In genomic region chr3:51327429-51327797, GRCm38 (mm10) we compare ENCODE assay signal across 10 mouse cellular contexts. TPM values are rescaled to one million over a fixed set of nuclear protein-coding genes. Genes with fewer than 3 reads are reported as not detected.
DNase-seq lines count a peak whose midpoint lies in the region; ATAC-seq and TF ChIP-seq lines count a peak whose summit lies in the region.
"Had no signal": no experiment of that assay in that cellular context is flagged by ENCODE, and none has a peak within 500 bp of the region (broad histone marks: within the 10 kb centered on the region; RNA-seq: fewer than 3 reads in every experiment).

No protein-coding gene starts in this region.

- no peaks in the 10 kb centered on the region for H3K27me3 ChIP-seq in heart, adult 2 months (ENCODE audit: control insufficient read depth, insufficient read depth, low read length)
- H3K27me3 ChIP-seq in lung, postnatal 0 days (replicated peaks; ENCODE audit: insufficient read depth, low read length), result no peaks in the 10 kb centered on the region
- no peaks in the 10 kb centered on the region for H3K27me3 ChIP-seq in small intestine, adult 2 months (ENCODE audit: control insufficient read depth, insufficient read depth, low read length)
- H3K27me3 ChIP-seq: heart, embryonic 13.5 days had no signal

- WGBS in heart, adult 2 months, result 81% methylated on average over 5 of the region's 5 CpGs
- 89% methylated on average over 5 of the region's 5 CpGs for WGBS in lung, postnatal 0 days
- 78% methylated on average over 5 of the region's 5 CpGs for WGBS in small intestine, adult 2 months

- H3K4me3 ChIP-seq in heart, adult 2 months, result no peak overlapping the region; the same call in 1 of the 2 replicates
- no peak overlapping the region for H3K4me3 ChIP-seq in lung, postnatal 0 days (ENCODE audit: low read depth, low read length)
- H3K4me3 ChIP-seq in small intestine, adult 2 months (ENCODE audit: low read depth, low read length), result no peak overlapping the region
- H3K4me3 ChIP-seq: heart, embryonic 13.5 days; midbrain, embryonic 10.5 days had no signal

- no peak overlapping the region for H3K9ac ChIP-seq in heart, adult 2 months (ENCODE audit: low read depth, low read length)
- no peak overlapping the region for H3K9ac ChIP-seq in lung, postnatal 0 days (replicated peaks; ENCODE audit: low read depth)
- H3K9ac ChIP-seq: heart, embryonic 13.5 days had no signal

- TF ChIP-seq POLR2A in heart, adult 2 months (IDR thresholded peaks at IDR 0.05; ENCODE audit: insufficient read depth, low read depth, low read length), result no peak
- TF ChIP-seq POLR2A in small intestine, adult 2 months (IDR thresholded peaks at IDR 0.05; ENCODE audit: low read depth, low read length), result no peak

- no peak for TF ChIP-seq EP300 in heart, adult 2 months (IDR thresholded peaks at IDR 0.05; ENCODE audit: insufficient read depth, low read depth, low read length)
- TF ChIP-seq EP300 in lung, postnatal 0 days (IDR thresholded peaks at IDR 0.05), result no peak

- H3K79me2 ChIP-seq in heart, adult 2 months (replicated peaks; ENCODE audit: control insufficient read depth, insufficient read depth, low read length), result peaks cover 14% of the 10 kb centered on the region

- intact Hi-C loops in heart, adult 2 months (cut with DNase I), result loop anchor here (5.0 kb wide), 1 partner anchor 35 kb away; no protein-coding TSS in a partner anchor
- intact Hi-C loops in heart, postnatal 14 days (cut with DNase I), result no loop called here

- no peaks in the 10 kb centered on the region for H3K36me3 ChIP-seq in heart, adult 2 months (ENCODE audit: control insufficient read depth, insufficient read depth, low read length)
- H3K36me3 ChIP-seq in lung, postnatal 0 days (ENCODE audit: insufficient read depth, low read length), result no peaks in the 10 kb centered on the region
- peaks cover 8% of the 10 kb centered on the region for H3K36me3 ChIP-seq in small intestine, adult 2 months (ENCODE audit: control insufficient read depth, insufficient read depth, low read length)

- peak; percentile 26; the same call in 1 of the 2 replicates for ATAC-seq in lung, postnatal 0 days
- ATAC-seq in inflammation-experienced regulatory T-cells, adult 6 months, result no peak

- H3K27ac ChIP-seq in heart, adult 2 months, result peak overlapping the region; percentile 52
- no peak overlapping the region for H3K27ac ChIP-seq in lung, postnatal 0 days (ENCODE audit: low read length)
- H3K27ac ChIP-seq in small intestine, adult 2 months (ENCODE audit: insufficient read depth, low read depth, low read length), result peak overlapping the region; percentile 28
- H3K27ac ChIP-seq: heart, embryonic 13.5 days; midbrain, embryonic 10.5 days had no signal

- TF ChIP-seq CTCF in heart, adult 2 months (IDR thresholded peaks at IDR 0.05), result peak; percentile 55
- peak; percentile 44 for TF ChIP-seq CTCF in lung, postnatal 0 days (IDR thresholded peaks at IDR 0.05)
- peak; percentile 22; the same call in 1 of the 2 replicates for TF ChIP-seq CTCF in small intestine, adult 2 months (IDR thresholded peaks at IDR 0.05; ENCODE audit: extremely low read depth, insufficient read length, insufficient replicate concordance, low read depth, low read length)

- H3K4me2 ChIP-seq in lung, postnatal 0 days (replicated peaks; ENCODE audit: low read depth, low read length), result no peak overlapping the region
- H3K4me2 ChIP-seq: heart, embryonic 13.5 days had no signal

- no peak for DNase-seq in heart, adult 2 months
- no peak for DNase-seq in heart, postnatal 14 days
- DNase-seq in lung, postnatal 0 days (ENCODE audit: low spot score), result no peak
- no peak for DNase-seq in lung, postnatal 25 days (ENCODE audit: low spot score)
- peak; percentile 30 for DNase-seq in fibroblast of lung, adult 2 months (ENCODE audit: low read depth)
- DNase-seq in layer of hippocampus, postnatal 14 days (ENCODE audit: low spot score in 2 of 2), result no peak

- H3K4me1 ChIP-seq in heart, adult 2 months (ENCODE audit: control insufficient read depth, insufficient read depth, low read length), result peaks cover 17% of the 10 kb centered on the region
- H3K4me1 ChIP-seq in lung, postnatal 0 days (ENCODE audit: insufficient read depth, low read depth, low read length), result no peaks in the 10 kb centered on the region
- peaks cover 4% of the 10 kb centered on the region for H3K4me1 ChIP-seq in small intestine, adult 2 months (ENCODE audit: control insufficient read depth, insufficient read depth, insufficient read length, low read length)

- H3K9me3 ChIP-seq in lung, postnatal 0 days (ENCODE audit: low read length), result no peaks in the 10 kb centered on the region

RNA-seq across cellular contexts. Expression of gene Elf2, which starts 13.1 kb away (rescaled TPM):
- total RNA-seq in heart, adult 2 months (2021), result 10 to 100 TPM; 55.7 to 56.9 TPM
- 25.6 and 38.1 TPM in 2 replicates for polyA plus RNA-seq in heart, adult 2 months (2012; rRNA removed)
- 10 to 100 TPM; 72.0 to 72.9 TPM for total RNA-seq in heart, postnatal 14 days (2021)
- polyA plus RNA-seq in lung, postnatal 0 days (2015; fragmentation: Nextera tagmentation; extraction: Ambion mirVana), result 55.8 and 62.6 TPM in 2 replicates
- 10.6 and 21.2 TPM in 2 replicates for polyA plus RNA-seq in small intestine, adult 2 months (2012; rRNA removed)
- polyA plus RNA-seq in inflammation-experienced regulatory T-cells, adult 6 months (2017; shearing (Covaris generic)), result 10 to 100 TPM; 51.8 to 74.2 (median 57.7) TPM
- total RNA-seq in layer of hippocampus, postnatal 14 days (2021), result 10 to 100 TPM; 33.6 to 39.0 TPM
